Mouse (Mus musculus) spleen, postnatal 14 days (tissue): ENCODE data around the gene Ceacam16.

Experiments used
- DNase-seq, 2 experiments: peaks; one replicate each; pipeline ENCODE4 v3.0.0; 2021 to 2022; ENCODE audit warnings: low spot score in 2 of 2

Gene Ceacam16

GRCm38 (mm10) chr7:19861199-19861598 lies at the start of gene Ceacam16:
Gene Ceacam16, minus strand, starts transcription at chr7:19861299.
- DNase-seq, result no peak

GRCm38 (mm10) chr7:19910421-19911291 lies 49.6 kb upstream of the Ceacam16 start:
- peak; percentile 51 to 69 for DNase-seq

GRCm38 (mm10) chr7:19889881-19890280 lies 28.8 kb upstream of the Ceacam16 start:
- DNase-seq, result peak; percentile 43 to 67

- no peak for DNase-seq
Measured at GRCm38 (mm10) chr7:19887849-19888248, 26.8 kb upstream of the Ceacam16 start, which contains the start of gene Ceacam19. Gene Ceacam19, minus strand, starts transcription at chr7:19887965.

GRCm38 (mm10) chr7:19880754-19881153 lies 19.7 kb upstream of the Ceacam16 start:
- no peak for DNase-seq

GRCm38 (mm10) chr7:19876781-19877425 lies 15.8 kb upstream of the Ceacam16 start:
- DNase-seq, result peak in 1 of 2 experiments; percentile 37

- no peak for DNase-seq
Measured at GRCm38 (mm10) chr7:19875948-19876682, 15.0 kb upstream of the Ceacam16 start.

- peak in 1 of 2 experiments; percentile 57 for DNase-seq
Measured at GRCm38 (mm10) chr7:19871943-19872601, 11.0 kb upstream of the Ceacam16 start.

GRCm38 (mm10) chr7:19871137-19871621 lies 10.1 kb upstream of the Ceacam16 start:
- DNase-seq, result peak; percentile 24 to 47

GRCm38 (mm10) chr7:19867751-19868399 lies 6.8 kb upstream of the Ceacam16 start:
- DNase-seq, result no peak

GRCm38 (mm10) chr7:19866490-19866889 lies 5.4 kb upstream of the Ceacam16 start:
- DNase-seq, result no peak

- no peak for DNase-seq
Measured at GRCm38 (mm10) chr7:19865246-19866036, 4.3 kb upstream of the Ceacam16 start.

GRCm38 (mm10) chr7:19864241-19864640 lies 3.1 kb upstream of the Ceacam16 start:
- no peak for DNase-seq

- no peak for DNase-seq
Measured at GRCm38 (mm10) chr7:19859740-19860139, 1.4 kb downstream of the Ceacam16 start.

GRCm38 (mm10) chr7:19856283-19856682 lies 4.8 kb downstream of the Ceacam16 start:
- DNase-seq, result no peak

- DNase-seq, result no peak
Measured at GRCm38 (mm10) chr7:19855663-19856062, 5.4 kb downstream of the Ceacam16 start.

GRCm38 (mm10) chr7:19853526-19853925 lies 7.6 kb downstream of the Ceacam16 start:
- no peak for DNase-seq

GRCm38 (mm10) chr7:19851858-19852570 lies 9.1 kb downstream of the Ceacam16 start, which contains the start of gene Gm19345:
Gene Gm19345, plus strand, starts transcription at chr7:19852003.
- DNase-seq, result no peak

GRCm38 (mm10) chr7:19844521-19845171 lies 16.5 kb downstream of the Ceacam16 start:
- DNase-seq, result no peak
